Mouse (Mus musculus) MEL (cell line): Measurements from ENCODE around the gene Agxt. TPM values are rescaled to one million over a fixed set of nuclear protein-coding genes. Genes with fewer than 3 reads are reported as not detected.

Source experiments
- DNase-seq: peaks from one replicate; pipeline ENCODE4 v3.0.0; 2011; ENCODE audit warnings: low read depth, low spot score
- H3K27ac ChIP-seq: 2 replicates; pipeline ENCODE4 v1.5.1; 2012; ENCODE audit warnings: low read depth, mild to moderate bottlenecking, control low read depth, low read length, moderate library complexity; ENCODE audit not compliant: control insufficient read depth
- H3K27me3 ChIP-seq, 2 experiments: fragments of 150-350 bp in 1 of 2; sonication (generic) in 1 of 2; 2 replicates each; pipeline ENCODE4 v1.6.1; 2012; ENCODE audit warnings: low read length in 2 of 2, mild to moderate bottlenecking in 2 of 2, improper control_type of control experiment in 1 of 2, moderate library complexity in 1 of 2; ENCODE audit not compliant: insufficient read depth in 2 of 2, control insufficient read depth in 1 of 2
- H3K36me3 ChIP-seq, 2 experiments: 2 replicates each; pipeline ENCODE4 v1.6.1; 2012 to 2014; ENCODE audit warnings: low read length in 2 of 2, improper control_type of control experiment in 1 of 2, inconsistent platforms in 1 of 2, mild to moderate bottlenecking in 1 of 2; ENCODE audit not compliant: insufficient read depth in 2 of 2, control insufficient read depth in 1 of 2
- H3K4me1 ChIP-seq, 2 experiments: fragments of 150-350 bp in 1 of 2; sonication (generic) in 1 of 2; 2 replicates each; pipeline ENCODE4 v1.6.1; 2012; ENCODE audit warnings: low read length in 2 of 2, improper control_type of control experiment in 1 of 2, mild to moderate bottlenecking in 1 of 2; ENCODE audit not compliant: insufficient read depth in 2 of 2, control insufficient read depth in 1 of 2
- H3K4me3 ChIP-seq, 2 experiments: fragments of 150-350 bp in 1 of 2; sonication (generic) in 1 of 2; 2 replicates each; pipeline ENCODE4 v1.5.1; 2012; ENCODE audit warnings: low read depth in 2 of 2, low read length in 2 of 2, mild to moderate bottlenecking in 2 of 2, moderate library complexity in 2 of 2, control low read depth in 1 of 2, improper control_type of control experiment in 1 of 2; ENCODE audit not compliant: control insufficient read depth in 1 of 2, insufficient read depth in 1 of 2
- H3K79me2 ChIP-seq: 2 replicates; pipeline ENCODE4 v1.6.1; 2012; ENCODE audit warnings: mild to moderate bottlenecking, low read length, moderate library complexity; ENCODE audit not compliant: control insufficient read depth, poor library complexity, insufficient read depth
- H3K9ac ChIP-seq: 2 replicates; pipeline ENCODE4 v1.6.1; 2012; ENCODE audit warnings: low read depth, mild to moderate bottlenecking, control low read depth, low read length, moderate library complexity; ENCODE audit not compliant: control insufficient read depth, poor library complexity, severe bottlenecking
- H3K9me3 ChIP-seq: fragments of 150-350 bp; sonication (generic); replicated peaks from 2 replicates; pipeline ENCODE4 v1.6.1; 2012; ENCODE audit warnings: mild to moderate bottlenecking, low read length, improper control_type of control experiment, moderate library complexity; ENCODE audit not compliant: insufficient read depth
- BHLHE40 ChIP-seq: IDR thresholded peaks from 2 replicates; pipeline ENCODE4 v1.6.1; 2012; ENCODE audit warnings: low read depth, mild to moderate bottlenecking, inconsistent platforms, low read length, improper control_type of control experiment, borderline replicate concordance
- E2F4 ChIP-seq: IDR thresholded peaks from 2 replicates; pipeline ENCODE4 v1.6.1; 2011; ENCODE audit warnings: low read depth, low read length, improper control_type of control experiment, borderline replicate concordance
- ELF1 ChIP-seq: IDR thresholded peaks from 2 replicates; pipeline ENCODE4 v1.6.1; 2014; ENCODE audit warnings: low read depth, mild to moderate bottlenecking, inconsistent platforms, low read length, improper control_type of control experiment, moderate library complexity
- ETS1 ChIP-seq: IDR thresholded peaks from 2 replicates; pipeline ENCODE4 v1.6.1; 2012; ENCODE audit warnings: low read depth, mild to moderate bottlenecking, inconsistent platforms, low read length, improper control_type of control experiment, moderate library complexity
- HCFC1 ChIP-seq: IDR thresholded peaks from 2 replicates; pipeline ENCODE4 v1.6.1; 2012; ENCODE audit warnings: low read depth, mild to moderate bottlenecking, inconsistent platforms, low read length, improper control_type of control experiment, moderate library complexity
- JUND ChIP-seq: IDR thresholded peaks from 2 replicates; pipeline ENCODE4 v1.6.1; 2011; ENCODE audit warnings: low read depth, mild to moderate bottlenecking, improper control_type of control experiment, low read length
- KAT2A ChIP-seq: conservative IDR thresholded peaks from 2 replicates; pipeline ENCODE4 v1.6.1; 2012; ENCODE audit warnings: low read depth, low read length, improper control_type of control experiment, inconsistent platforms
- MAFK ChIP-seq: IDR thresholded peaks from 2 replicates; pipeline ENCODE4 v1.6.1; 2011; ENCODE audit warnings: low read depth, mild to moderate bottlenecking, low read length, improper control_type of control experiment, borderline replicate concordance
- MAX ChIP-seq: IDR thresholded peaks from 2 replicates; pipeline ENCODE4 v1.6.1; 2011; ENCODE audit warnings: low read length, improper control_type of control experiment
- MYC ChIP-seq: IDR thresholded peaks from 2 replicates; pipeline ENCODE4 v1.6.1; 2011; ENCODE audit warnings: low read depth, mild to moderate bottlenecking, low read length, improper control_type of control experiment, moderate library complexity
- NRF1 ChIP-seq: IDR thresholded peaks from 2 replicates; pipeline ENCODE4 v1.6.1; 2014; ENCODE audit warnings: low read depth, mild to moderate bottlenecking, inconsistent platforms, low read length, improper control_type of control experiment, moderate library complexity; ENCODE audit not compliant: poor library complexity, insufficient read depth, severe bottlenecking
- SMC3 ChIP-seq: IDR thresholded peaks from 2 replicates; pipeline ENCODE4 v1.6.1; 2011; ENCODE audit warnings: low read depth, low read length, improper control_type of control experiment
- polyA plus RNA-seq, 2 experiments: library from polyadenylated mRNA; stranded (reverse) in 1 of 2; unstranded in 1 of 2; fragments of >175 nt in 1 of 2; fragments of >200 nt in 1 of 2; gene quantifications; 2 replicates each; pipeline versions ENCODE4 v1.2.1 to v1.2.4; 2012; ENCODE audit warnings: low replicate concordance in 2 of 2, low read depth in 1 of 2; ENCODE audit not compliant: insufficient read length in 2 of 2, insufficient read depth in 1 of 2, missing spikeins in 1 of 2
- total RNA-seq: library from RNA; depleted of rRNA; stranded (reverse); fragments of 300-350 nt; gene quantifications from 2 replicates; pipeline ENCODE4 v1.2.3, GENCODE M21; 2012

The Agxt gene
- total and polyA plus RNA-seq, 3 experiments: not detected

- H3K36me3 ChIP-seq: no peaks in the 10 kb centered on the region
- H3K4me1 ChIP-seq: no peaks in the 10 kb centered on the region
- no peaks in the 10 kb centered on the region for H3K27me3 ChIP-seq
- no peak overlapping the region for H3K4me3 ChIP-seq
- TF ChIP-seq MAFK: no peak
- no peak for TF ChIP-seq KAT2A
- TF ChIP-seq NRF1: no peak
- H3K9me3 ChIP-seq: no peaks in the 10 kb centered on the region
- no peak for DNase-seq
- H3K9ac ChIP-seq: no peak overlapping the region
- H3K79me2 ChIP-seq: no peaks in the 10 kb centered on the region
- H3K27ac ChIP-seq: no peak overlapping the region
These were observed 36.1 kb upstream of the Agxt start for GRCm38 (mm10) chr1:93098956-93099355.

GRCm38 (mm10) chr1:93100243-93100575 lies 34.8 kb upstream of the Agxt start:
- Histone ChIP-seq H3K27me3 (no peaks in the 10 kb centered on the region), H3K4me3 (no peak overlapping the region), H3K4me1 (no peaks in the 10 kb centered on the region), H3K36me3 (no peaks in the 10 kb centered on the region), H3K79me2 (no peaks in the 10 kb centered on the region), H3K9me3 (no peaks in the 10 kb centered on the region), H3K9ac (no peak overlapping the region), H3K27ac (no peak overlapping the region)
- DNase-seq: no peak
- no peak for TF ChIP-seq BHLHE40
- no peak for TF ChIP-seq ETS1
- TF ChIP-seq NRF1: no peak
- TF ChIP-seq MAFK: no peak
- TF ChIP-seq SMC3: no peak
- TF ChIP-seq HCFC1: no peak

- no peak overlapping the region for H3K4me3 ChIP-seq
- H3K27ac ChIP-seq: no peak overlapping the region
- H3K4me1 ChIP-seq: no peaks in the 10 kb centered on the region
- H3K27me3 ChIP-seq: no peaks in the 10 kb centered on the region
- TF ChIP-seq E2F4 (no peak), MAX (no peak), ELF1 (no peak), MYC (no peak), SMC3 (no peak), JUND (no peak)
- DNase-seq: no peak
- H3K36me3 ChIP-seq: no peaks in the 10 kb centered on the region
- H3K79me2 ChIP-seq: no peaks in the 10 kb centered on the region
- no peaks in the 10 kb centered on the region for H3K9me3 ChIP-seq
- H3K9ac ChIP-seq: no peak overlapping the region
These were observed 34.2 kb upstream of the Agxt start for GRCm38 (mm10) chr1:93100576-93101491.
